Mouse (Mus musculus): ENCODE measurements at regions not wholly inside any gene's neighbourhood (a gene's known extent, or its start where the extent isn't known, plus 50 kb on each side); places are given as distances from the start of the nearest gene placed in this dataset.

DNA sequence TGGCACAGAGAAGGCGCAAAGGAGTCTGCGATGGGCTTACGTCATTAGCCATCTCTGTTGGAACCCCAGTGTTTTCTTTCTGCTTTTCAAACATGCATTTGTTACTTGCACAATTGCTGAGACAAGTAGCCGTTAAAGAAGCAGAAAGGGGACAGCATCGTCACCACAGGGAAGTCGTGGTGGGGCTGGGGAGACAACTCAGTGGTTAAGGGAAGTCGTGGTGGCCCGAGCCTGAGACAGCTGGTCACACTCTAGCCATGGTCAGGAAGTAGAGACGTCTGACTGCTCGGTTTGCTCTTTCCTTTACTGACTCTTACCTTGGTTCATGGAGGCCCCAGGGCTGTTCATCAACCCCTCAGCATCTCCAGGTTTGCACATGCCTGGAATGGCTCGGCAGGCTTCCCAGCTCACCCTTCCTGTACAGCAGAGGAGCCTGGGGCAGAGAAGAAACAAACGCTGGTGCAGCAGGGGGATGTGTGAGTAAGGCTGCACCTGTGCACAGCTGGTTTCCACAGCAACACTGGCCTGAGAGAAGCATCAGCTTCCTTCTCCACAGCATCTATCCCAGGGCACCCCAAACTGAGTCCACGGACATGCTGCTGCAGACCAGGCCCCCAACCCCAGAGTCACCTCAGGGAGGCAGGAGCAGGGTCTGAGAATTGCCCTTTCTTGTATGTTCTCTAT is 135.6 kb upstream of the Rreb1 start:
- WGBS, result 61% methylated on average over 13 of the region's 13 CpGs

DNA sequence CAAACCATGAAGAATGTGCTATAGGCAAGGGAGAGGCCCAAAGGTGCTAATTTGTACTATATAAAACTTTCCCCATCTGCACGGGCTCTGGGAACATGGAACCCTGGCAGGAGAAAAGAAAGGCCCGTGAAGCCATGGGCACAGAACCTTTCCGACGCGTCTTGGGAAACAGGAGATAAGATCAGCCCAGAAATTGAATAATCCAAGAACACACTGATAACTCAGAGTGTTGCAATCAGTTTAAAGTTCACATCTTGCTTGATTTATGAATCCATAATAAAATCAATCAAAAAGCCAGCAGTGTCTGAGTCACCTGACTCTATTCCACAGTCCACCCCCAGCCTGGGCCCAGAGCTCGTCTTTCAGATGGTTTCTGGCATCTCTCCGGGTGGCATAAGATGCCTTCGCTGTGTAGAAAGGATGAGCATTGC is 133.4 kb upstream of the Rreb1 start:
- H3K4me1 ChIP-seq, result peaks cover 6% of the 10 kb centered on the region
- no peaks in the 10 kb centered on the region for H3K9me3 ChIP-seq
- WGBS, result 91% methylated on average over 8 of the region's 8 CpGs
- H3K27ac ChIP-seq, result no peak overlapping the region
- DNase-seq (ENCODE audit: extremely low spot score, low spot score), result no peak
- no peak overlapping the region for H3K4me3 ChIP-seq
- no peaks in the 10 kb centered on the region for H3K27me3 ChIP-seq (ENCODE audit: poor library complexity, severe bottlenecking)
- H3K36me3 ChIP-seq (replicated peaks), result no peaks in the 10 kb centered on the region

More for the DNA sequence above, 135.6 kb upstream of the Rreb1 start:
- H3K36me3 ChIP-seq (replicated peaks), result no peaks in the 10 kb centered on the region
- DNase-seq (ENCODE audit: extremely low spot score, low spot score), result no peak
- H3K9me3 ChIP-seq, result no peaks in the 10 kb centered on the region
- no peak overlapping the region for H3K4me3 ChIP-seq
- no peaks in the 10 kb centered on the region for H3K27me3 ChIP-seq (ENCODE audit: poor library complexity, severe bottlenecking)
- H3K4me1 ChIP-seq, result peaks cover 6% of the 10 kb centered on the region
- no peak overlapping the region for H3K27ac ChIP-seq

DNA sequence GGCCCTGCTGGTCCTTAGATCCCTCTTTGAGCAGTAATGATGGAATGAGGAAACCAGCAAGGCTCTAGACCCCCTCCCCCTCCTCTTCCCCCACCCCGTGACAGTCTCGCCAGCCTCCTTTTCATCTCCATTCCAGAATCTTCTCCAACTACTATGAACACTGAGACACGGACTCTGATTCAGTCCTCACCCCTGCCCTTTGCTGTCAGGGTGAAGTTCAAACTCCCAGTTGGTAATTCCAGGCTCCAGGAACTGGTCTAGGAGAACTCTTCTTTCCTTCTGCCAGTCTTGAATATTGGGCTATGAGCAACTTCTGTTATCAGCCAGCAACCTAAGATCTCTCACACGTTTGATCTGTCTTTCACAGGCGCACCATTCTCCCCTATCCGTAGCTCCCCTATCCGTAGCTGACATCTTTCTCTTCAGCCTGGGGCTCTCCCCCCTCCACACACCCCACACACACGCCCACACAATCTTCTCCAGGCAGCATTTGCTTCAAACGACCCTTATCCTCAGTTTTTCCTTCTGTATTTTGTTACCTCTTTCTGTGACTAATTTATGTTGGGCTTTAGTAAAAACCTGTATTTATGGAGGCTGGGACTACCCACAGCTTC is 128.6 kb upstream of the Rreb1 start:
- Histone ChIP-seq H3K4me1 (no peaks in the 10 kb centered on the region), H3K4me3 (no peak overlapping the region), H3K27ac (no peak overlapping the region), H3K36me3 (replicated peaks) (no peaks in the 10 kb centered on the region), H3K9me3 (no peaks in the 10 kb centered on the region), H3K27me3 (ENCODE audit: poor library complexity, severe bottlenecking) (no peaks in the 10 kb centered on the region)
- 76% methylated on average over 9 of the region's 9 CpGs for WGBS
- no peak for DNase-seq (ENCODE audit: extremely low spot score, low spot score)

DNA sequence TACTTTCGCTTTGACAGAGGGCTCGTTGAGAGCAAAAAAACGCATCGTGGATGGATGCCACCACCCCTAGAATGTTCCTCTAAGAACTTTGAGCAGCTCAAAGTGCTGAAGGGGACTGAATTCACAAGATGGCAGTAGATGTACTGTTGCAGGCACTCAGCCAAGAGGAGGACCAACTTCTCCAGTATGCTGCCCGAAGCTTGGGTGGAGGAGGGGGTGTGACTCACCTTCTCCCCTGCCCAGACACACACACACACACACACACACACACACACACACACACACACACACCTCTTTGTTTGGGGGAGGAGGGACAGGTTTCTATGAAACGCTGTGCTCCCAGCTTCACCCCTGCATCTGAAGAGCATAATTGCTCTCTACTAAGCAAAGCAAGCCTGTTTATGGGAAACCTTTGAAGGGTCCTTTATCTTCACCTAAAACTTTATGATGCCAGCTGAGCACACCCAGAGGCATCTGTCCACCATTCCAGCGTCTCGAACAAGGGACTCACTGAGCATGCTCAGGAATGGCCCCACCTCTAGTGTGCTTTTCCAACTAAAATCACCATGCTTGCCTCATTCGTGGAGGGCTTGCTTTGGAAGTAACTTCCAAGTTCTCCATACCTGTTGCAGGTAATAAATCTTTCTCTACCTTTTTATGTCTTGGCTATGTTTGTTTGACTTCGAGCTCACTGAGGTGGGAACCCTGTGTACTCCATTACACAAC is 126.8 kb upstream of the Rreb1 start:
- H3K27ac ChIP-seq, result no peak overlapping the region
- no peaks in the 10 kb centered on the region for H3K36me3 ChIP-seq (replicated peaks)
- H3K27me3 ChIP-seq (ENCODE audit: poor library complexity, severe bottlenecking), result no peaks in the 10 kb centered on the region
- no peaks in the 10 kb centered on the region for H3K9me3 ChIP-seq
- no peak overlapping the region for H3K4me3 ChIP-seq
- DNase-seq (ENCODE audit: extremely low spot score, low spot score), result no peak
- no peaks in the 10 kb centered on the region for H3K4me1 ChIP-seq
- WGBS, result 91% methylated on average over 10 of the region's 10 CpGs

DNA sequence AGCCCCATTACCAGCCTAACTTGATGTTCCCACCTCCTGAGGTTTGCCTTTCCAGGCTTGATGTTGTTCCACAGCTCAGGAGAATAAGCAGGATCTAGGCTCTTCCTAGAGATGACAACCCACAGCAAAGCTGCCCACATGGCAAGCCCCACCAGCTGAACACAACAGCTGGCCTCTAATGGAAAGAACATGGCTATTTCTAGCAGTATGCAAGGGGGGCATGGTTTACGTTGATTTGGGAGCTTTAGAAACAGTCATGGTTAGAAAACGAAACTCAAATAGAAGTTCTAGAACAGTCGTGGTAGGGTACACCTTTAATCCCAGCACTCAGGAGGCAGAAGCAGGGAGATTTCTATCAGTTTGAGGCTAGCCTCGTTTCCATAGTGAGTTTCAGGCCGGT is 123.5 kb upstream of the Rreb1 start:
- H3K9me3 ChIP-seq, result no peaks in the 10 kb centered on the region
- H3K4me3 ChIP-seq, result no peak overlapping the region
- H3K36me3 ChIP-seq (replicated peaks), result no peaks in the 10 kb centered on the region
- no peaks in the 10 kb centered on the region for H3K27me3 ChIP-seq (ENCODE audit: poor library complexity, severe bottlenecking)
- H3K4me1 ChIP-seq, result no peaks in the 10 kb centered on the region
- DNase-seq (ENCODE audit: extremely low spot score, low spot score), result no peak
- WGBS, result 85% methylated on average over 5 of the region's 5 CpGs
- H3K27ac ChIP-seq, result no peak overlapping the region

DNA sequence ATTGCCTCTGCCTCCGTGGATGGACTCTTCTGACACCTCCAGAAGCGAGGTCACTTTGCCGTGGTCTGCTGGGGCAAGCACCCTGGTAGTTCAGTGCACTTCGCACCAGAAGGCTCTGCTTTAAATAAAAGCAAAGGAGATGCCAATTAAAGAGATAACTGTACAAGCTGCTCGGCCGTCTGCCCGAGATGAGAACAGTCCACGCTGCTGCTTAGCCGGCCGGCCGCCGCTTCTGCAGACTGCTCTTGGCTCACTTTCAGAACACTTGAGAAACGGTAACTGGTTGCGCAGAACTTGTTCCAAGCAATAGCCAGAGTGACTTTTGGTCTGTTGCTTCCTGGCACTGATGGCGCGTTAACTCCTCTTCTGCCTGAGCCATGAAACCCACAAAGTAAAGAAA is 121.0 kb upstream of the Rreb1 start:
- Histone ChIP-seq H3K4me1 (0 out of 2 replicates have a peak, but pooled peaks cover 3% of the 10 kb centered on the region), H3K27me3 (ENCODE audit: poor library complexity, severe bottlenecking) (no peaks in the 10 kb centered on the region), H3K4me3 (no peak overlapping the region), H3K36me3 (replicated peaks) (no peaks in the 10 kb centered on the region), H3K27ac (no peak overlapping the region), H3K9me3 (no peaks in the 10 kb centered on the region)
- no peak for DNase-seq (ENCODE audit: extremely low spot score, low spot score)
- WGBS, result 91% methylated on average over 16 of the region's 16 CpGs

DNA sequence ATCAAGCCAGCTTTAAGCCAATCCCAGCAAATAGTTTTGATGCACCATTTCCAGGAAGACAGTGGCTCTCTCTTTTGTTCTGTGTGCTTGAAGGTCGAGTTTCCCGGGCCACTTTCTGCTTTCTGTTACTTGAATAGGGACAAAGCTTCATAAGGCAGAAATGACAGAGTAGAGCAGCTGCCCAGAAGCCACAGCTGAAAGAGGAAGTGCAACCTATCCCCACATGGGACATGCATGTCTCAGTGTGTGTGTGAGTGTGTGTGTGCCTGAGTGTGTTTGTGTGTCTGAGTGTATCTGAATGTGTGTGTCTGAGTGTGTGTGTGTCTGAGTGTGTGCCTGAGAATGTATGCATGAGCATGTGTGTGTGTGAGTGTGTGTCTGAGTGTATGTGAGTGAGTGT is 120.2 kb upstream of the Rreb1 start:
- H3K4me3 ChIP-seq, result no peak overlapping the region
- no peak overlapping the region for H3K27ac ChIP-seq
- WGBS, result 67% methylated on average over 2 of the region's 2 CpGs
- no peaks in the 10 kb centered on the region for H3K9me3 ChIP-seq
- no peak for DNase-seq (ENCODE audit: extremely low spot score, low spot score)
- H3K4me1 ChIP-seq, result 0 out of 2 replicates have a peak, but pooled peaks cover 3% of the 10 kb centered on the region
- H3K36me3 ChIP-seq (replicated peaks), result no peaks in the 10 kb centered on the region
- H3K27me3 ChIP-seq (ENCODE audit: poor library complexity, severe bottlenecking), result no peaks in the 10 kb centered on the region

DNA sequence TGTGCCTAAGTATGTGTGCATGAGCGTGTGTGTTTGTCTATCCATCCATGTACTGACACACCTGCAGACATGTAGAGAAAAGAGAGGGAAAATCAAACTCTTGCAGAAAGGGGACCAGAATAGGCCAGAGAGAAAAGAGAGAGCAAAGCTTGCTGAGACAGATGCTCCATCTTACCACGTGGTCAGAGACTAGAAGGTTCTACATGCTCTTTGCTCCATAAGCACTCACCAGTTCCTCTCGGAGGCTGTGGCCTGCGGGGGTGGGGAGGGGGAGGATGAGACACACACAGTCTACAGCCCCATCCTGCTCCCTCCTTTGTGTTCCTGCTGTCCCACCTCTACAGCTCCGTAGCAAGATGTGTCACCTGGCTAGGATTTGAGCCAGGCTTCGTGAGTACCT is 119.7 kb upstream of the Rreb1 start:
- Histone ChIP-seq H3K4me1 (0 out of 2 replicates have a peak, but pooled peaks cover 3% of the 10 kb centered on the region), H3K27me3 (ENCODE audit: poor library complexity, severe bottlenecking) (no peaks in the 10 kb centered on the region), H3K36me3 (replicated peaks) (no peaks in the 10 kb centered on the region), H3K27ac (no peak overlapping the region), H3K9me3 (no peaks in the 10 kb centered on the region), H3K4me3 (no peak overlapping the region)
- no peak for DNase-seq (ENCODE audit: extremely low spot score, low spot score)
- 81% methylated on average over 6 of the region's 6 CpGs for WGBS

DNA sequence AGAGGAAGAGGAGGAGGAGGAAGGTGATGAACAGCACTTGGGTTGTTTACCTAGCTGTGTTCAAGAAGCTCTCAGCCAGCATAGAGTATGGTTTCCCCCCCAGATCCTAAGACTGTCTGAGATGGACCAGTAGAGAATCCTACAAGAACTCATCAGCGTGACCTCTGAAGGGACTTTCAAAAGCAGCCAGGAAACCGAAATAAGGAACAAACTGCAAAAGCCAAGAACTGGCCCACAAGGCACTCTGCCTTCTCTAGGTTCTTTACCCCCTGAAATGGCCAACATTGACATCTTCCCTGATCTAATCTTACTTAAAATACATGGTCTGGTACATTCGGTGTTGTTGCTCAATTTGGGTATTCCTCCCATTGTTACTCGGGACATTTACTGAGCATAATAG is 118.1 kb upstream of the Rreb1 start:
- Histone ChIP-seq H3K27ac (no peak overlapping the region), H3K9me3 (no peaks in the 10 kb centered on the region)
- 89% methylated on average over 4 of the region's 4 CpGs for WGBS

DNA sequence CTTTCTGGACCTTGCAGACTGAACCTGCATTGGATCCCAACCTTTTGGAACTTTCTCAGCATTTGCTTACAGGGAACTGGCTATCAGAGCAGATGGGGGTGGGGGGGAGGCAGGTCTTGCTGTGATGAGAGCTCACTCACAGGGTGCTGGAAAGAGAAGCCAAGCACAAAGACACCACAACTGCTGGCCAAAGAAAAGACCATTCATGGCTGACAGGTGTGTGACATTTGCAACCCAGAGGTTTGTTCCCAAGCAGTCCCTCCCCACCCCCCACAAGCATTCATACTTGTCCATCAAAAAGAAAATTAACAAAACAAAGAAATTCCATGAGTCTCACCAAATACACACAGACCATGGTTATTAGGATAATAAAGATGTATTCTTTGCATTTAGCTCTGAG is 117.5 kb upstream of the Rreb1 start:
- H3K27me3 ChIP-seq (ENCODE audit: poor library complexity, severe bottlenecking), result no peaks in the 10 kb centered on the region
- no peak overlapping the region for H3K4me3 ChIP-seq
- no peak for DNase-seq (ENCODE audit: extremely low spot score, low spot score)

More for the DNA sequence above, 118.1 kb upstream of the Rreb1 start:
- Histone ChIP-seq H3K4me1 (0 out of 2 replicates have a peak, but pooled peaks cover 3% of the 10 kb centered on the region), H3K36me3 (replicated peaks) (no peaks in the 10 kb centered on the region), H3K27me3 (ENCODE audit: poor library complexity, severe bottlenecking) (no peaks in the 10 kb centered on the region), H3K4me3 (no peak overlapping the region)
- DNase-seq (ENCODE audit: extremely low spot score, low spot score), result no peak

DNA sequence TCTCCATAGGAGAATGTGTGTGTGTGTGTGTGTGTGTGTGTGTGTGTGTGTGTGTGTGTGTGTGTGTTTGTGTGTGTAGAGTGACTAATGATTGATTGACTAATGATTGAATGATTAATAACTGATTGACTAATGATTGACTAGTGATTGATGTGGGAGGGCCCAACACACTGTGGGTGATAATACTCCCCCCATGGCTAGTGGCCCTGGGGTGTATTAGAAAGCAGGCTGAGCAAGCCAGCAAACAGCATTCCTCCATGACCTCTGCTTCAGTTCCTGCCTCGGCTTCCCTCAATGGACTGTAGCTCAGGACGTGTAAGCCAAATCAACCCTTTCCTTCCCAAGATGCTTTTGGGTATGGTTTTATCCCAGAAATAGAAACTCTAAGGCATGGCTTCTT is 114.1 kb upstream of the Rreb1 start:
- H3K4me3 ChIP-seq, result no peak overlapping the region
- 76% methylated on average over 2 of the region's 2 CpGs for WGBS

More for the DNA sequence above, 117.5 kb upstream of the Rreb1 start:
- Histone ChIP-seq H3K9me3 (no peaks in the 10 kb centered on the region), H3K27ac (no peak overlapping the region), H3K36me3 (replicated peaks) (no peaks in the 10 kb centered on the region), H3K4me1 (0 out of 2 replicates have a peak, but pooled peaks cover 3% of the 10 kb centered on the region)

DNA sequence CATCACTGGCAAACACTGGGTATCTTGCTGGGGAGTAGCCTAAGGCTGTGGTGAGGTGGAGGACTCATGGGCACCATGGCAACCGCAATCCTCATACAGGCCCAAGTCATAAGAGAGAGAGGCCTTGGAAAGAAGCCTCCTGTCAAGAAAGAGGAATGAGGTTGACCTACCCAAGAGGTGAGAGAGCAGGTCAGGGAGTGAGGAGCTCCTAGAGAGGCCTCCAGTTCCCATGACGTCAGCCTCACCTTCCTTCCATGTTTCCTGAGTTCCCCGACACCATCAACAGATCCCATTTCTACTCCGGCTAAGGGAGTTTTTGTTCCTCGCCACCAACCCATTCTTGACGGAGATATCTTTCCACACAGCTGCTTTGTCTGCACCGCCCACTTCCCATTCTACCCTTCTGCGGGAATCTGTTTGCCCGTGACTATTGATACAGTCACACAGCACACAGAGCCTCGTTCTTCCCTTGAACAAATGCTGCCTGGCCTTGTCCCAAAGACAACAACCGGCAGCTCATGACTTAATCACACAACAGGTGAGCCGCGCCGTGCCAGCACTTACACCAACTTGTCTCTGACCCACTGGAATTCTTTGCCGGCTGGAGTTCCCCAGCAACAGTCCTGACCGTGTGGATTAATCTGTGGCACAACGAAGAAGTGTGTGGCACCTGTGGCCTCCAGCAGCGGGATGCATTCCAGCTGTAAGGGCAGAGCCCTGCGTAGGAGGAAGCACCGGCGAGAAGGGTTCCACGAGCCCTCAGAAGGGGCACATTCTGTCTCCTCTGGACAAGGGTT is 111.8 kb upstream of the Rreb1 start:
- H3K9me3 ChIP-seq, result no peaks in the 10 kb centered on the region
- DNase-seq (ENCODE audit: extremely low spot score, low spot score), result no peak
- H3K4me3 ChIP-seq, result no peak overlapping the region
- H3K27ac ChIP-seq, result no peak overlapping the region
- H3K4me1 ChIP-seq, result no peaks in the 10 kb centered on the region
- H3K36me3 ChIP-seq (replicated peaks), result no peaks in the 10 kb centered on the region
- 84% methylated on average over 22 of the region's 22 CpGs for WGBS
- no peaks in the 10 kb centered on the region for H3K27me3 ChIP-seq (ENCODE audit: poor library complexity, severe bottlenecking)

More for the DNA sequence above, 114.1 kb upstream of the Rreb1 start:
- 0 out of 2 replicates have a peak, but pooled peaks cover 3% of the 10 kb centered on the region for H3K4me1 ChIP-seq
- no peak overlapping the region for H3K27ac ChIP-seq
- no peaks in the 10 kb centered on the region for H3K27me3 ChIP-seq (ENCODE audit: poor library complexity, severe bottlenecking)
- no peaks in the 10 kb centered on the region for H3K36me3 ChIP-seq (replicated peaks)
- DNase-seq (ENCODE audit: extremely low spot score, low spot score), result no peak
- H3K9me3 ChIP-seq, result no peaks in the 10 kb centered on the region

Measured in forebrain, embryonic 10.5 days (tissue).